Mouse (Mus musculus): Measurements from ENCODE around the gene H2-Q4.
"Not testable (repeated sequence)": the region's sequence is repeated elsewhere in the genome, so short reads cannot be mapped to it uniquely, and the experiment has no call there.

- TF ChIP-seq CTCF, POLR2A (IDR thresholded peaks at IDR 0.05; ENCODE audit: extremely low read depth, insufficient read depth, low read length): not testable (repeated sequence)
Measured at GRCm38 (mm10) chr17:35347659-35348058, 31.8 kb upstream of the H2-Q4 start.
